Mouse (Mus musculus): ENCODE results near the gene Gbf1.

- TF ChIP-seq CTCF (IDR thresholded peaks at IDR 0.05; ENCODE audit: low read depth, low read length) (no peak), POLR2AphosphoS5 (IDR thresholded peaks at IDR 0.05; ENCODE audit: insufficient replicate concordance, low read depth, low read length) (no peak), GATA1 (IDR thresholded peaks at IDR 0.05; ENCODE audit: borderline replicate concordance, low read length) (no peak), GATA2 (IDR thresholded peaks at IDR 0.05; ENCODE audit: borderline replicate concordance, low read depth, low read length) (no peak)
These were observed 150.2 kb downstream of the Gbf1 start for GRCm38 (mm10) chr19:46302551-46302950.

Measured in G1E (cell line).